Mouse (Mus musculus): ENCODE data around the gene Akap7.

Akap7 gene

DNA sequence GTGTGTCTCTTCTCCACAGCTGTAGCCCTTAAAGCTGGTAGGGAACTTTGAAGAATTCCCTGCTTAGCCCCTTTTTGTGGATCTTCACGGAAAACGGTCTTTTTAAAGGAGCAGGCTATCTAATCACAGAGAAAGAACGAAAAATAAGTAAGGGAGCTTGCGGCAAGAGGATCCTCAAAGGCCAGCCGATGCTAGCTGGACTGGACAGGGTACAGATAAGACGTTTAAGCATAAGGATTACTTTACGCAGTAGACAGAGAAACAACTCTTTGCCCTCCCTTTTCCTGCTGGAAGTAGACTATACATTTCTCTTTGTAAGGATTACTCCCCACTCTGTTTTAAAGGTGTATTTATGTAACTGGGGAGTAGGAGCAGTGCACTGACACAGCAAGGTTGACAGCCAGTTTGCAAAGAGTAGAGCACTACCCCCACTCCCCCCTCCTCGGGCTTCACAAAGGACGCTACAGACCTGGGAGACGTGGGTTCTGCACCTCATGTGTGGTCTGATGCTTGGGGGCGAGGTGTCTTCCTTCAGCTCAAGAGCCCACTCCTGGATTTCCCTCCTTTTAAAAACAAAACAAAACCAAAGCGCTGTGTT, 9.9 kb downstream of the Akap7 start:
- DNase-seq (ENCODE audit: low read depth), result no peak

DNA sequence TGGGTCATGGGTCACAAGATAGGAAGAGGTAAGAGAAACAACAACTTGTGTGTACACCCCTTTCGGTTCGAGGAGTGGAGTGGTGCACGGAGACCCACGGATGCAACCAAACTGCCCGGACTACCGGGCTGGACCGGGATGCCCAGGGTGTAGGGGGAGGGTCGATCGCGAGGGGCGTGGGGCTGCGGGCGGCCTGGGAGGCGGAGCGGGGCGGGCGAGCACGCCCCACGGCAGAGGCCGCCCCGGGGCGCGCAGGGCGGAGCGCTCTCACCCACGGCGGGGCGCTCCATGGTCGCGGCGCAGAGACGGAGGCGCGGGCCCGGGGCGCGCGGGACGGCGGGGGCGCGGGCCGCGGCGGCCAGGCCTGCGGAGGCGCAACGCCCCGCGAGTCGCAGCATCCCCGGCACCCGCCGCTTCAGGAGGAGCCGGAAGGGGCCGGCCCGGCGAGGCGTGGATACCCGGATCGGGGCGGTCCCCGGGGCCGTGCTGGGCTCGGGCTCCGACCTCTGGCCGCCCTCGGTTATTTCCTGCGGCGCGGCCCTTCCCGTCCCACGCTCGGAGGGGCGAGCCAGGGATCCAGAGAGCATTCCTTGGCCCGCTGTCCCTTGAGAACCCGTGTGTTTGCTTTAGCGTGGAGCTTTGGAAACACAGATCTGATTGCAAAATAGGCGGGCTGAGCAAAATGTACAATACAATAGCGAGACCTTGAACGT, 10.9 kb downstream of the Akap7 start:
- peak; percentile 53 for DNase-seq (ENCODE audit: low read depth)

DNA sequence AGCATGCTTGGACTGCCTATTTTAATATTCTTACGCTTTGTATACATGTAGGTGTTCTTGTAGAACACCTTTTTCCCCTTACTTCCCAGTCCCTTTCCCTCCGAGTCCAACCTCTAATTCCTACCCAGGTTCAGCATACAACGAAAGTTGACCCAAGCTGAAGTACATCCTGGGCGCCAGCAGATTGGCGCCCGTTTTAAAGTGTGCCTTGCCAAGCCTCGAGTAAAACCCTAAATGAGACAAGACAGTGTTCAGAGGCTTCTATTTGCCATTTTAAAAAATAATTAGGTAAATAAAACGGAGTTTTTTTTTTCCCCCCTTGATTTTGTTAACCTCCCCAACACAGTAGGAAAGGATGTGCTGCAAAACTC, 11.4 kb downstream of the Akap7 start:
- no peak for DNase-seq (ENCODE audit: low read depth)

DNA sequence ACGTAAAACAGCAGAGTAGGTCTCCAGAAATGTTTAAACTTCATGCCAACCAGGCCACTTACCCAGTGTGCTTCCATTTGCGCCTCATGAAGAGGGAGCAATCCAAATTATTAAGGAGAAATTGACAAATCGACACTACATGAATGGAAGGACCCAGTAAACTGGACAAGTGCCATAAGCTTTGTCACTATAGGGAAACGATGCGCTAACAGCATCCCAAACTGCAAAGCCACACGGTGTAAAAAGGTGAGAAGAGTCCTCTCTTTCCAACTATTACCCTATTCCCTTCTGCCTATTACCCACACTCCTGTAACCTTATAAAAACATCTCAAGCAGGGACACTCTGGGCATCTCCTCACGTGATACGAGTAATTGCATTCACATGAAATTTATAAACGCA, 11.8 kb downstream of the Akap7 start:
- no peak for DNase-seq (ENCODE audit: low read depth)

DNA sequence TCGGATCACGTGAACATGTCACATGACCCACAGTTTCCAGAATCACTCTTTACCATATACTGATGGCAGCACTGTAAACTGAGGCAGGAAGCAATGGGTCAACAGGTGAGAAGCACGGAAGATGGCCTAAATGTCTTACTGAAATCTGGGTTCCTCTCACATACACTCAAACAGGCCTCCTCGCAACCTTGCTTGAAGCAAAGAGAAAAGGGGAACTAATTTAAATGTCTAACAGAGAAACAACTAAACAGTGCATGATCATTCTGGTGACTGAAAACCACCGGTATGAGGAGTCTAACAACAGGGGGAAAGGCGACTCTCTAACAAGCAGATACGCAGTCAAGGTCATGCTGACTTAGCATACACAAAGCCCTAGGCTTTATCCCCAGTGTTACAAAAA, 12.7 kb downstream of the Akap7 start:
- no peak for DNase-seq (ENCODE audit: low read depth)

DNA sequence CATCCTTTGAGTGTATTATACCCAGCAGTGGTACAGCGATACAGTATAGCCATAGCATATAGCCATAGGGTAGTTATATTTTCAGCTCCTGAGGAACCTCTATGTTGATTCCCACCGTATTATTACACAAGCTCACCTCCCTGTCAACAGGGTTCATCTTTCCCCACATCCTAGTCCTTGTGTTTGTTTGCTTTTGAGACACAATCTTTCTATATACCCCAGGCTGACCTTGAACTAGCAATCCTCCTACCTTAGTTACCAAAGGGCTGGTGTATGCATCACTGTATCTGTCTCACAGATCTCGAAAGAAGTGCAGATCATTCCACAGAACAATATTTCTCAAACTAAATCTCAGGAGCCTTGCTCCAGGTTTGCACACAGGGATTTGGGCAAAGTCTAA, 13.9 kb downstream of the Akap7 start:
- no peak for DNase-seq (ENCODE audit: low read depth)

DNA sequence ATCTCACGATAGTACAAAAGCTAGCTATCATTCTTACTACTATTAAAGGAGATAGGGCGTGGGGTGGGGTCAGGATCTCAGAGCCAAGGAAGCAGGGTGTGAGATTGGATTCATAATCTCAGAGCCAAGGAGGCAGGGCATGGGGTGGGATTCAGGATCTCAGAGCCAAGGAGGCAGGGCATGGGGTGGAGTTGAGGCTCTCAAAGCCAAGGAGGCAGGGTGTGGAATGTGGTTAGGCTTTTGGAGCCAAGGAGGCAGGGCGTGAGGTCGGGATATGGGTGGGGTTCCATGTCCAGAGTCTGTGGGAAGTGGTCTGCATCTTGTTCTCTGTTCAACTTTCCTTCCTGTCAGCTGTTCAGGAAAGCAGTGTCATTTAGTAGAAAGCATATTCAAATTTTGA, 16.6 kb downstream of the Akap7 start:
- DNase-seq (ENCODE audit: low read depth), result no peak

DNA sequence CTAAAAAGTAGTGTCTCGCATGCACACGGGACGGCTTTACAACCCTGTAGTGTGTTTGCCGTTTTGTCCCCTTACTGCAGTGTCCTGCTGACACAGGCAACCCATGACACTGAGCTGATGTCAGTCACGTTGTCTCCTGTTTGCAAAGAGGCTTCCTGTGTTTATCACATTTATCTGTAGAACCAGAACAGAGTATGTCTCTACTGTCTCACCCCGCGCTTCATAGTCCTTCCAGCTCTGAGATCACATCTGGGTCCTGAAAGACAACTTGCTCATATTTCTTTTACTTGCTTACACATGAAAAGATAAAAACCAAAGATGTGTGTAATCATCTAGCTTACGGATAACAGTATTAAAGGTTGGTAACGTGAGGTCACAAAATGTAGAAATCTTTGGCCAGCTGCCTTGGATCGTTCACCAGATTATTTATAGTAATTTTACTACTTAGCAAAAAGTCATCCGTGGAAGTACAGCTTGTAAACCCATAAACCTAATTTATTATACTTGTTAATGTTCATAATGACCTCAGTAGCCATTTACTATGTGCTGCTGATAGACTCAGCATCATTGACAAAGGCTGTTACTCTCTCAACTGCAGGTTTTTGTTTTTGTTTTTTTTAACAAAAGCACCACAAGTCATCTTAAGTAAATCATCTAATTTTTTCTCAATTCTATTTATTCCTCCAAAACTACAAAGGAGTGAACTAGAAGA, 22.4 kb downstream of the Akap7 start:
- DNase-seq (ENCODE audit: low read depth), result no peak

DNA sequence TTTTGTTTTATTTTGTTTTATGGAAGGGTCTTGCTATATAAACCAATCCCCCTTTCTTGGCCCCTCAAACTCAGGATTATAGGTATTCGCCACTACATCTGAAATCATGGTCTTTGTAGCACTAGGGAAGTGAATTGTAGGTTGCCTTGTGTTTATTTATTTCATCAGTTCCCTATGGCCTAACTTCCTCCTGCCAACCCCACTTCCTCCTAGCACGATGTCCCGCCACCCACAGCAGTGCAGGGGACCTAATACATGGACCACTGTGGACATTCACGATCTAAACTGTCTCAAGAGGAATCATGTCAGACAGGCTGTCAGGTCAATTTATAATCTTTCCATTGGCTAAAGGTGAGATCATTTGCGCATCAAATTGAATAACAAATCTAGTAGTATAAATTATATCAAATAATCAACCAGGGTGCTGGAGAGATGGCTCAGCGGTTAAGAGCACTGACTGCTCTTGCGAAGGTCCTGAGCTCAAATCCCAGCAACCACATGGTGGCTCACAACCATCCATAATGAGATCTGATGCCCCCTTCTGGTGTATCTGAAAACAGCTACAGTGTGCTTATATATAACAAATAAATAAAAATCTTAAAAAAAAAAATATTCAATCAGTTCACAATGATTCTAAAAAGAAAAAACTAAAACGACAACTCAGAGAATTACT, 23.1 kb downstream of the Akap7 start:
- DNase-seq (ENCODE audit: low read depth), result no peak

DNA sequence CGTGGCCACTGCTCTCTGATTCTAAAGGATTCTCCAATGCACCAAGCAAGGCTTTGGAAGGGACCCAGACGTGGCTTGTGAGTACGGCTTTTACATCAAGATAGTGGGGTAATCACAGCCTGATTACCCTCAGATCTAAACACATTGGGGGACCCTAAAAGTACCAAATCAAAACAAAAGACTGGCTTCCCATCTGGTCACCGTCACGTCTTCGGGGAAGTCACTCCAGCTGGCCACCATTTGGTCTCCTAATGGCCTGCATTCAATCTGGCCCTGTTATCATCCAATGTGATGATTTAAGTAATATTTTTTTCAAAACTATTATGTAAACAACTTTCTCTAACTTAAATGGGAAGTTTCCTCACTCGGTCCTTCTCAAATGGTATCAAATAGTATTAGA, 24.3 kb downstream of the Akap7 start:
- no peak for DNase-seq (ENCODE audit: low read depth)

DNA sequence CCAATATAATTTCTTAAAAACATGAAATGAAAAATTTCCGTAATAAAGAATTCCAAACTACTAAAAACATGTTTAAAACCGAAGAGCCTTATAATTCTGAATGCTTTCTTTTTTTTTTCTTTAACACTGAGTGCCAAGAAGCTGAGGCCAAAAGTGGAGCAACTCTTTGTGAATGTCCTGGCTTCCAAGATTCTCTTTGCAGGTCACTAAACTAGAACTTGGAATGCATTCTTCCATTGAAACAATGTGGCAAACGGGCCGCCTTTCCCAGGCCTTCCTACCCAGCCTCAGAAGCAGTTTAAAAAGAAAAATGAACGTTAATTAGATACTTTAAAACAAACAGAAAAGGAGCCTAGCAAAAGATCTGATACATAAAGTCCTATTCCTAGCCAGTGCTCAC, 27.5 kb downstream of the Akap7 start:
- DNase-seq (ENCODE audit: low read depth), result no peak

DNA sequence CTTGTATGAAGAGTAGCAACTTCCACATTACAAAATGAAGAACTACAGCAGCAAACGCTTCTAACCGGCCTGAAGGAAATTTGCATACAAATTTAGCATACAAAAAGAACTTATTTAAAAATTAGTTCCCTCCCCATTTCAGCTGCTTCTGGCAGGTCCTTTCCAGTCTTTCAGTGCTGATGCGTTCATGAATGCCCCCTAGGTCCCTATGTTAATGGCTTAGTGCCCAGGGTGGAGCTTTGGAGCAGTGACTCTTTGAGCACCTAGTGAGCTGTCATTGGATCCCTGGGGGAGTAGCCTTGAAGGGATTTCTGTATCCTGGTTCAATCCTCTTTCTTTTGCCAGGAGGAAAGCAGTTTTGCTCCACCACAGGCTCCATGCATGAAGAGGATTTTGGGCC, 28.3 kb downstream of the Akap7 start:
- DNase-seq (ENCODE audit: low read depth), result no peak

DNA sequence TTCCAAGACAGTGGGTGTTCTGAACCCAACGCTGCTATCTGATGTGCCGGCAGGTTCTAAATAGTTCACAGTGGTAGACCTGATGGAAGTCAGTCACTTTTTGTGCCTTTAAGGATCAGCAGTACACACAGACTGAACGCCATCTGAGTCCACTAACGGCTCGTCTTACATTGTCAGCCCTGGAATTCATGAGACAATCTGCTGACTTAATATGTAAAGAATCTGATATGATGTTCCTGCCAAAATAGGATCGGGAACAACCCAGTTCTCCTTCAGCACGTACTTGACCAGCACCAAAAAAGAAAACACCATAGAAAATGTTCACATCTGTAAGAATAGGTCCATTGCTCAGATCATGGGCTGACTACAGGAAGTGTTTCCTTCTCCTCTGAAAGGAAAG, 32.2 kb downstream of the Akap7 start:
- DNase-seq (ENCODE audit: low read depth), result no peak

DNA sequence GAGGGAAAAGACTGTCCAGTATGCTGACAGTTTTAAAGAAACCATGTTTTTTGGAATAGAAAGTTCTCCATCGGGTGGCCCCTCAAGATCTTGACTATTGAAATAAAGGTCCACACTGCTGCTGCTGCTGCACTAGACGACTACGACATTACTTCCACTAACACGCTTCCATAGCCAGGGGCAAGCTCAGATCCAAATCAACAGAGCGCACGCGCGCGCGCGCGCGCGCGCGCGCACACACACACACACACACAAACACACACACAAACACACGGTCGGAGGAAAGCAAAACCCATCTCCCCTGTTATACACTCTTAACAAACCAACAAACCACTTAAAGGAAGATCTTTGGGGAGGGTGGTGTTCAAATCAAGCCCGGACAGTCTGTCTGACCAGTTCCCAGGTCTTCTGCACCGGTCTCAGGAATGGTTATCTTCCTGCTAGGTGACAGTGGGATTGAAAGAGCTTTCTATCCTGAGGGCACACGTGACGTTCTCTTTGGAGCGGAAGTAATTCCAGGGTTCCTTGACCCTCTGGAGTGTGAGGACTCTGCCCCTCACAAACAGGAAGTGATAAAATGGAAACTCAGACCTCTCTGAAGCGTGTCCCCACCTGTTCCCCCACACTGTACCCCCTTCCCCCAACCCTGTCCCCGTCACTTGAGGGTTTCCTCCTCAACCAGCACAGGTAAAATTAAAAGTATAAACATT, 32.9 kb downstream of the Akap7 start:
- DNase-seq (ENCODE audit: low read depth), result no peak

DNA sequence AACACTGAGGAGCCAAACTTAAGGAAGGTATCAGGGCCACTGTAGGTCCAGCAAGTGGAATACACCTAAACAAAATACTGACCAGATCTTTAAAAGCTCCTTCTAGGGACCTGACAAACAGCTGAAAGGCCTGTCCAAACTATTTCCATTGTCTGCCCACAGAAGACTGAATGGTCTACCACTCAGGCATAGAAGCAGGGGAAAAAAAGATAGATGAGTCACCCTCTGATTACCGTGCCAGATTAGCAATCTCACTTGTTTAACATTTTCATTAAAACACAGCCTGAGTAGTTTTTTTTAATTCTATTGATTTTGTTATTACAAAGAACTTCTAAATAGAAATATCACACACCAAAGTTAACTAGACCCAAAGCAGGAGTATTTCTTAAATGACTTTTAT, 33.9 kb downstream of the Akap7 start:
- no peak for DNase-seq (ENCODE audit: low read depth)

DNA sequence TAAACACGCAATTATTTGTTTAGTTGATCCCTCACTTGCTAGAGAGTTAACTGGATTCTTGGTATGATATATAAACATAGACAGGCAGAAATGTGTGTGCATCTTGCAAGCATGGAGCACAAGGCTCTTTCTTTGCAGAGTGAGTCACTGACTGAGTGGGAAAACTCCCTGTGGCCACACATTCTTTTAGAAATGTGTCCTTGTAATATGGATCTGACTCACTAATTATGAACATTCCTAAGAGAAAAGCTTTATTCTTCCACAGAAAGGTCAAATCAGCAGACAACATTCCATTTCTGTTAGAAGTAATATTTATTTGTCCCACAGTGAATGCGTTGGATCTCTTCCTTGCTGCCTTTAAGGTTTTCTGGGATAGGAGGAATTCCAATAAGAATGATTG, 35.9 kb downstream of the Akap7 start:
- DNase-seq (ENCODE audit: low read depth), result no peak

DNA sequence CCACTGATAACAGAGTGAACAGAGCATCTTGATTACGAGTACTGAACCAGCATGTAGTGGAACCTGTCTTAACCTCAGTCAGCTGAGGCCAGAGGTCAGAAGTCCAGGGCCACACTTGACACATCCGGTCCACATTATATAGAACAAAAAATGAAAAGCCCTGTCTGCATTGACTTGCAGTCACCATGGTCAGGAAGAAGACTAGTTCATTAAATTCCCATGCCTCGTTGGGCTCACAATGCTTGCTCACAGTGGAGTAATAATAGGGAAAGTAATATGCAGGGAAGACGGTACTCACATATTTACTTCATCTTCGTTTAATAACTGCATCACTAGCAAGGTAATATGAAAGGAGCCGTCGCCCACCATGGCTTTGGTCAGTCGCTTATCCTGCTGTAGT, 36.5 kb downstream of the Akap7 start:
- DNase-seq (ENCODE audit: low read depth), result no peak

DNA sequence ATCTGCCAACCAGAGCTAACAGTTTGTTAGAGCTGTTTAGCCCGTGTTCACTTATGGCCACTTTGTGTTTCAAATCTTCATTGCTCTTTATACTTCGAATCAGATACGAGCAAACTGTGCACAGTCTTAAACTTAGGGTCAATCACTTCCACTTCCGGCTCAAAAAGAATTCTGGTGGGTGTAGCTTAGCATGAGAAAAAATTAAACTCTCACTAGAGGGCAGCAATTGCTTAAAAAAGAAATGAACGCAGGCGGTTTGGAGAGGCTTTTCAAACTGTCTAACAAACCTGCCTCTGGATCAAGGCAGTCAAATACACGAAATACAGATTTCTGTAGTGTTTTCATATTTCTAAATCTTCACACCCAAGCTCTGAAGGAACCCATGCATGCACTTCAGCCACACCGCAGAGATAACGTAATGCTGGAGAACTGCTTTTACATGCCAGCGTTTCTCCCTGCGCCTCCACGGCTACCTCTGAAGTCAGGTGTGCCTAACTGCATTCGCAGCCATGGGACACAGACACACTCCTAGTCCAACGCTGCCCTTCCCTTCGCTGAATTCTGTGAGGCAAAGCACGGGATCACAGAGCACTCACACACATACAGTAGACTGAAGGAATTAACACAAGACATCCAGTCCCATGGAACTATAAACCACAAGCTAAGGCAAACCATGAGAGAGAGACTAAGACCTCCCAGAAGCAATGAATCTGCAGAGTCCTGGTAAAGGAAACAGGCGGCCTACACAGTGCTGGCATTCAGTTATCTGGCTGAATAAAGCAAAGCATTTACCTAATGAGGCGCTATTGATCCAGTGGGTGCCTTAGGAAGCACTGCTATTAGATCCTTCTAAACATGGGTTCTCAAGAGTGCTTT, 39.0 kb downstream of the Akap7 start:
- peak; percentile 74 for DNase-seq (ENCODE audit: low read depth)

DNA sequence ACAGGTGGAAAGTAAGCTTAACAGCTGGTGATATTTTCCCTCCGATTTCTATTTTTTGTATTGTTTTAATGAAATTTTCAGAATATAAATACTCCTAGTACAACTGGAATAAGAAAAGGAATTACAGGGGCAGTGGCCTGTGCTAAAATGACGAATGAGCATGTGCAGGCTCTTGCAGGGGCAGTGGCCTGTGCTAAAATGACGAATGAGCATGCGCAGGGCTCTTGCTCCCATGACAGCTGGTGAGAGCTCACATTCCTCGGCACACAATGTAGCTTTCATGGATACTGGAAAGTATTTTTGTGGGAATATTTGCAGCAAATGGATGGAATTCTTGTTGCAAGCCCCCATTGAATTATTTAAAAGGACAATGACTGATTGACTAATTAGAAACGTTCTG, 46.5 kb downstream of the Akap7 start:
- DNase-seq (ENCODE audit: low read depth), result no peak

DNA sequence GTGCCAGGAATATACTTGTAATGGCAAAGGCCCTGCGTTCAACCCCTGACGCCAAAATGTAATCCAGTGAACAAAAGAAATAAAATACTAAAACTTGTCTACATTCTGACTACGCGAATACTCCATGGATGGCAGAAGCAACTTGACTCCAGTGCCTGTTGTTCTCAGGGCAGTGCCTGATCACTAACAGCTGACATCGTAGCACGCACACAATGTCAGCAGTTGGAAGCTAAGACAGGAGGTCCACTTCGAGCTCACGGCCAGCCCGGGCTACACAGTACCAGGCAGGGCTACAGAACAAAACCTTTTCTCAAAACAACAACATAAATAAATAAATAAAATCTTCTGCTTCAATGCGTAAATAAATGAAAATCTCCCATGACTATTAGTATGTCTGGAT, 46.9 kb downstream of the Akap7 start:
- no peak for DNase-seq (ENCODE audit: low read depth)

DNA sequence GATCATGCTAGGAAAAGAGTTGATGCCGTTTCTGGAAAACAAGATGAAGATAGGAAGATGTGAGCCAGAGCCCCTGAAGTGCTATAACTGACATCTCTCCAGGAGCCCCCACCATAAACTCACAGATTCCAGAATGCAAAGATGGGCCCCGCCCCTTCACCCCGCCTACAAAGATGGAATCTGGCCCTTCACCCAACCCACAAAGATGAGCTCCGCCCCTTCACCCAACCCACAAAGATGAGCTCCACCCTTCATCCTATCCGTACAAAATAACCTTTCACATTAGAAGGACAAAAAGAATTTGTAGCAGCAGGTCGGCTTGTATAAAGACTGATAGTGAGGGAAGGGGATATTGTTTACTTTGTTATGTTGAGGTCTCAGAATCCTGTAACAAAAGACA, 49.5 kb downstream of the Akap7 start:
- DNase-seq (ENCODE audit: low read depth), result no peak

DNA sequence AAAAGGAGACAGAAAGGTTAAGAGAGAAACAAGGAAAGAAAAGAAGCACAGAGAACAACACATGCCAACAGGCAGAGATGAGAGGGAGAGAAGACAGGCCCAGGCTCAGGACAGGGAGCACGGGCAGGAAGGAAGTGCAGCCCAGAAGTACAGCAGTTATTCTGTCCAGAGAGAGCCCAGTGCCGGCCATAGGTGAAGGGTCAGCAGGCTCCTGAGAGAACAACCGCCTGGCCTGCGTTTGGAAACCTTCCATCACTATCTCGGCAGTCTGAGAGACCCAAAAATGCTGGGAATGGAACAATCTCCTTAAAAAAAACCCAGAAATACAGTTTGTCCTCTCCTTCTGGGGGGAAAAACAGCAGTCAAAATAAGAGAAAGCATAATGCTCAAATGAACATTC, 50.2 kb downstream of the Akap7 start:
- no peak for DNase-seq (ENCODE audit: low read depth)

Measured in naive thymus-derived CD4-positive, alpha-beta T cell, adult 2 months (primary cell).